Mouse (Mus musculus) heart, adult 18-20 months (tissue): ENCODE measurements around the gene Ssbp1. TPM values are rescaled to one million over a fixed set of nuclear protein-coding genes. Genes with fewer than 3 reads are reported as not detected.

Experiments
- DNase-seq, 2 experiments: peaks; one replicate each; pipeline ENCODE4 v3.0.0; 2021 to 2022; ENCODE audit warnings: mixed read lengths in 1 of 2
- total RNA-seq, 2 experiments: library from RNA; stranded (reverse); gene quantifications; 2 replicates each; pipeline ENCODE4 v1.2.3; 2021

Gene Ssbp1
- total RNA-seq, 2 experiments from 2014 or later: 31.9 to 32.3 TPM

GRCm38 (mm10) chr6:40454436-40455041, 16.6 kb upstream of the Ssbp1 start:
- DNase-seq: peak in 1 of 2 experiments; percentile 25

- no peak for DNase-seq
Measured at GRCm38 (mm10) chr6:40465710-40466109, 5.4 kb upstream of the Ssbp1 start.

DNA sequence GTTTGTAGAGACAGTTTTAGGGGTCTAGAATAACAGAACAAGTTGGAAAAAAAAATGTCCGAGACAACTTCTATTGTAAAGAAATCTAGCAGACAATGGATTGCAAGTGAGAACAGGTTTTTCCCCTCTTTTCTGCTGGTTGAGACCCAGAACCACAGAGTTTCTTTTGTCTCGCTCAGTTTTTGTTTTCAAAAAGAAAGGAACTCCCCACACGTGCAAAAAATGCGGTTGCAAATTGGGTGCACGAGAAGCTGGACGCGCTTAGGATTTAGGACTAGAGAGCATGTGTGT, 513 bp downstream of the Ssbp1 start:
- DNase-seq: peak in 1 of 2 experiments; percentile 1

DNA sequence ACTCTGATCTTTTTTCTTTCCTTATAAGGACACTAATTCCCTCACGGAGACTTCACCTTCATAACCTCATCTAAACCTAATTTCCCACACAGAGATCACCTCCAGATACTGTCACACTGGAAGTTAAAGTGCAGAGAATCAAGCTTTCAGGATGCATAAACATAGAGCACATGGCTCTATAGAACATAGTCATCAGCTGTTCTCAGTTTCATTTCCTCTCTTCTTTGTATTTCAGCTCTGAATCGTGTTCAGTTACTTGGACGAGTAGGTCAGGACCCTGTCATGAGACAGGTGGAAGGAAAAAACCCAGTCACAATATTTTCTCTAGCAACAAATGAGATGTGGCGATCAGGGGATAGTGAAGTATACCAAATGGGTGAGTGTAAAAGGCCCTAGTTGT, 5.0 kb downstream of the Ssbp1 start:
- DNase-seq: no peak

DNA sequence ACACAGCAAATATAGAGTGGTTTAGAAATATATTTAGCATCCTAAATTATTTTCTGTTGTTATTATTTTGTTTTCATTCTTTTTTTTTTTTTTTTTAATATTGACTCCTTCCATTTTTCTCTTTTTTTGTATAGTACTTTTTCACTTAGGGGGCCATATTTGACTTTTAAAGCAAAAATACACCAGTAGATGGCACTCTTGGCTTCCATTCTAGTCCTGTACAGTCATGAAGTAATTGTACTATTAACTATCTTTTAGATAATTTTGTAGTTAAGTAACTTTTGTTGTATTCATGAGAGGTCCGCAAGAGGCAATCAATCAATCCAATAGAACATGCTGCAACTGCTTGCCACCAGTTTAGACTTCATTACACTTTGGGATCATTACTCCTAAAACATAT, 8.6 kb downstream of the Ssbp1 start:
- DNase-seq: peak in 1 of 2 experiments; percentile 12

DNA sequence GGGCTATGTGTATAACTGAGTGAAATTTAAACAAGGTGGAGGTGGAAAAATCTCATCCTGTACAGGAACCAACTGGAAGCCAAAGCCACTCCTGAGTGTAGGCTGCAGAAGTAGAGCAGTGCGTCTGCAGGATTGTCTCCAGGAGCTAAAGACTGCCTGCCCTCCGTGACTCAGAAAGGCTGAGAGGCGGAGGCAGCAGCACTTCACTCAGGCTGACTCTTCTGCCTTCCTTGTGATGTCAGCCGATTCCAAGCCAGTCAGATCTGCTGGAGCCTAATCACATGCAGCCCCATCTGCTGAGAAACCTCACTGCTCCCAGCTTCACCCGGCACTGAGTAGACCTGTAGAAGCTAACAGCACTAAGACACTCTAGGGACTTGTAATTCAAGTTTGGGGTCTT, 11.2 kb downstream of the Ssbp1 start:
- DNase-seq: no peak

- no peak for DNase-seq
Measured at GRCm38 (mm10) chr6:40490933-40491332, 19.8 kb downstream of the Ssbp1 start, which contains the start of gene Tas2r137. TSS of gene Tas2r137 (plus strand) at chr6:40491233.

GRCm38 (mm10) chr6:40493229-40493628, 22.1 kb downstream of the Ssbp1 start, which contains the start of gene Tas2r108:
TSS of gene Tas2r108 (plus strand) at chr6:40493529.
- no peak for DNase-seq

DNA sequence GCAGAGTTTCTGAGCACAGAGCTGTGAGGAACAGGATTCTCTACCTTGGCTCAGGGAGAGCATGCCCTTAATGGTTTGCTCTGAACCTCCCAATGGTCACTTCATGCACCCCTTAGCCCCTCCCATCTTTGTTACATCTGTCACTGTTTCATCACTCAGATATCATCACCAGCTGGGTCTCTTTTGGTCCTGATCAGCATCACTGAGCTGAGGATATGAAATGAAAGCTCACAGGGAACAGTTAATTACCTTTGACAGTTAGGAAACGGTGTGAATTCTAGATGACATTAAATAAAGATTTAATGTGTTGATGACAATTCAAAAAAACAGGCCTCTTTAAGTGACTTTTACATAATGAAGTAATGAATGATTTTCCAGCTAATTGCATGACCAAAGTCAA, 48.3 kb downstream of the Ssbp1 start, which contains the start of gene Prss37:
TSS of gene Prss37 (minus strand) at position 101 of the 400 bp plus-strand sequence.
- no peak for DNase-seq

Other genes with a start within 250 kb of the Ssbp1 start
- 10 to 100 TPM; 17.2 to 18.7 TPM for gene Agk, start 146.2 kb upstream of the Ssbp1 start, total RNA-seq
- 1 to 10 TPM; 4.0 to 4.3 TPM for gene E330009J07Rik, start 35.2 kb upstream of the Ssbp1 start, total RNA-seq
- not detected for gene Wee2, start 32.3 kb upstream of the Ssbp1 start, total RNA-seq
- gene Tas2r137, start 19.9 kb downstream of the Ssbp1 start, total RNA-seq: not detected
- not detected for gene Tas2r108, start 22.2 kb downstream of the Ssbp1 start, total RNA-seq
- not detected for gene Prss37, start 48.2 kb downstream of the Ssbp1 start, total RNA-seq
- not detected for gene Olfr461, start 83.7 kb downstream of the Ssbp1 start, total RNA-seq
- not detected for gene Olfr460, start 98.1 kb downstream of the Ssbp1 start, total RNA-seq
- gene Clec5a, start 114.5 kb downstream of the Ssbp1 start, total RNA-seq: under 1 TPM; 0.54 to 0.92 TPM
- gene Tas2r138, start 142.0 kb downstream of the Ssbp1 start, total RNA-seq: not detected
- under 1 TPM; 0.10 to 0.12 TPM for gene Mgam, start 157.5 kb downstream of the Ssbp1 start, total RNA-seq